Mouse (Mus musculus) lung, postnatal 0 days (tissue): ENCODE results near the gene Abhd6.

Experiments
- CTCF ChIP-seq: IDR thresholded peaks from 2 replicates; pipeline ENCODE4 v1.5.1; 2016; ENCODE audit warnings: antibody characterized with exemption, mild to moderate bottlenecking
- EP300 ChIP-seq: IDR thresholded peaks from 2 replicates; pipeline ENCODE4 v1.6.1; 2016; ENCODE audit warnings: antibody characterized with exemption, mild to moderate bottlenecking, control low read depth

DNA sequence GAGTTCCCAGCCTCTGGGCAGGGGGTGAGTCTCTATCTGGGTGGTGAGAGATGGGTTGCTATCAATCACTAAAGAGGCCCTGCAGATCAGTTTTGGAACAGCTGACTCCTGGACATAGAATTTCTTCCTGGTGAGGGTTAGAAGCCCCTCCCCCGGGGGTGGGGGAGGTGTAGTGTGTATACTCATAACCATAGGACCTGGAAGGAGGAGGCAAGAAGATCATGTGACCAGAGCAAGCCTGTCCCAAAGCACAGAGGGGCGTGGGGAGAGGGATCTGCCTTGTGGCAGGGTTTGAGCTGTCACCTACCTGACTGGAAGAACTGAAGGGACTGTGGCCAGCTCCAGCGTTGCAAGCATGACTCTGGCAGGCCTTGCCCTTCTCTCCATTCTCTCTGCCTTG is 59.4 kb downstream of the Abhd6 start:
- TF ChIP-seq CTCF (no peak), EP300 (no peak)
